Mouse (Mus musculus) layer of hippocampus, adult 9-10 months (tissue): Measurements from ENCODE around the gene St3gal5.

Experiments
- DNase-seq: peaks from one replicate; pipeline ENCODE4 v3.0.0; 2022; ENCODE audit warnings: low spot score

The St3gal5 gene

DNA sequence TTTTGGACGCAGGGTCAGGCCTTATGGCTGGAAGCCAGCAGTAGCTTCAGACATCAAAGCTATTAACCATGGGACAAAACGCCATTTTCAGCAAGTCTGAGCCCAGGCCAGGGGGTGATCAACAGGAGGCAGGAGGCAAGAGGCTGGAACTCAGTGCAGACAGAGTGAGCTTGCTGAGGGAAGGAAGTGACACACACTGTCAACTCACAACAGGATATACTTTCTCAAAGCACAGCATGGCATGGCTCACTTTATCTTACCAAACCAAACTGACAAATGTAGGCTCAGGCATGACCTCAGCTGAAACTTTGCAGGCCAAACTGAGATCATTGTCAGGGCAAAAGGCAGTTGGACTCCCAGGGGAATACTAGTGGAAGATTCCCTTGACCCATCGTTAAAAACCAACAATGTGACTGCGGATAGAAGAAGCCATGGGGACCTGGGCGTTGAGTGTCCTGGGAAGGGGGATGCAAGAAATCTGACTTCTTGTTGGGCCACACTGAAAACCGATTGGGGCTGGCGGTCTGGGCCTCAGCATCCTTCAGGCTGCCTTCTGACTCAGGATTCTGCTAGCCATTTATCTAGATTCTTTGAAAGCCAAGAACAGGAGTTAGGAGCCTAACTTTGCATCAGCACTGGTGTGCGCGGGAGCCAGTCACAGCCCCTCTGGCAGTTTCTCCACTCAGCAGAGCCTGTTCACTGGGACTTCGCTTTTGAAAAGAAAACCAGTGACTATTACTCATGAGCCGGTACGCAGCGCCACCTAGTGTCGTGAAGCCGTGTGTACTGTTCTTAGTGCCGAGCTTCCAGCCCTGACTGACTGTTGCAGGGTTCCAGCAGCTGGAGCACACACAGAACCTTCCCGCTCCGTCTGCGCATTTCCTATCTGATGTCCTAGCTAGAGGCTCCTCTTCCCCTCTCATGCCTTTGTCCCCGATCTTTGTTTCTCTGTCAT, 67.2 kb downstream of the St3gal5 start:
- DNase-seq: peak; percentile 85

DNA sequence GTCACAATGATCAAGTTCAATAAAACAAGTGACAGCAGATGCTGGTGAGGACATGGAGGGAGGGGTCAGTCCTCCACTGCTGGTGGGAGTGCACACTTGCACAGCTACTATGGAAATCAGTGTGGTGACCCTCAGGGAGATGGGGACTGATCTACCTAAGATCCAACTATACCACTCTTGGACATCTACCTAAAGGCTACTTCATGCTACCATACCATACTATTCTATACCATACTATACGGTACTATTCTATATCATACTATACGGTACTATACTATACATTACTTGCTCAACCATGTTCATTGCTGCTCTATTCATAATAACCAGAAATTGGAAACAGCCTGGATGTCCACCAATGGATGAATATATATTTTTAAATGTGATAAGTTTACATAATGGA, 68.5 kb downstream of the St3gal5 start:
- no peak for DNase-seq

DNA sequence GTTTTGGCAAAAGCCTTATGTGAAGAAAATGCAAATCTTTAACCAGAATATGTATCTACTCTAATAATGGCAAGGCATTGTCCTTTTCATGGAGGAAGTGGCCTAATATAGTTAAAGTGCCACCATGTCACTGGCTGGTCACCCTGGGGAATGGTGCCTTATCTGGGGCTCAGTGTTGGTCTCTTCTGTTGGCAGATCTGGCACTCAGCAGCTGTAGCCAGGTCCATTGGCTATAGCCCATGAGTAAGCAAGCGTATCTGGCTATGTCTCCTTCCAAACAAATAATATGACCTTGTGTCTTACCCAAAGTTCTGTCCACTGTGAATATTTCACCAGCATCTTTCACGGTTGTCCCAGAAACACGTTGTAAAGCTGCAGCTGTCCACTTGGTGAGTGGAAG, 74.0 kb downstream of the St3gal5 start:
- no peak for DNase-seq

DNA sequence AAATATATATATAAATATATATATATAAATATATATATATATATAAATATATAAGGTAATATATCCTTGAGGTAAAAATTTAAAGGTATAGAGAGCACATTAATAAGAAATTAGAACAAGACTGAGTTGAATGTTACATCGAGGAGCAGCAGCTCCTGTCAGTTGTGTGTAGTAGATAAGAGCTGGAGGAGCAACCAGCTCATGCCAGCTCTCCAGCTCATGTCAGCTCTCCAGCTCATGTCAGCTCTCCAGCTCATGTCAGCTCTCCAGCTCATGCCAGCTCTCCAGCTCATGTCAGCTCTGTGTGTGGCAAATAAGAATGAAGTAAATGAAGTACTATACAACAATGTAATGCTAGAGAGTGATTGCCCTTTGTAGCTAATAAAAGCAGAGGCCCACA, 76.0 kb downstream of the St3gal5 start:
- DNase-seq: no peak

DNA sequence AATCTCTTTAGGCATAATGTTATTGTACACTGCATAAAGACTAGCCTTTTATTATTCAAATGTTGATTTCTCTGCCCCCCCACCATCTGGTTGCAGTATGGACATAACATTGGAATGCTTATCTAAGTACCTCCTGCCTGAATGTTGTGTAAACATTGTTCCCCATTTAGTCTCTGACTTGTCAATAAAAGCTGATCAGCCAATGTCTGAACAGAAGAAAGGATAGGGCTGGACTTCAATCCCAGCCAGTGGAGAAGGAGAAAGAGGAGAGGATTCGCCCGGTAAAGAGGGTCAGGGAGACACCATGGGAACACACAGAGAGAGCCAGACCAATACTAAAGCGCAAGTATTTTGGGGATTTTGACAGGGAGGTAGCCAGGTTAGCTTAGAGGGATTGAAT, 78.0 kb downstream of the St3gal5 start:
- DNase-seq: no peak

DNA sequence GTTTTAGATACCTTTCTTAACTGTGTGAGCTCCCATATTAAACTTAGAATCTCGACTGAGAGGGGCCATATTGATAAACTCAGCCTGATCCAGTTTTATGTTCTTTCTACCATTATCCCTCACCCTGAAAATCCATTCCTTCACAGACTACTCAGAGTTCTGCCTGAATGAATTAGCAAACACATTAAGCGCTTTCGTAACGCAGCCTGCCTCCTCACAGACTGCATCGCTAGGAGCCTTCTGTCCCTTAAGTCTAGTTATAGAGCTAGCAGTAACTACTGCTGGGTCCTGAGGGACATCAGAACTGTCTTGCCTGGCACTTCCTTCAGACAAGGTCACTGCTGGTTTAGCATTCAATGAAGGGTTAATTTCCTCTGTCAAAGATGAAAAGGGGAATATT, 78.6 kb downstream of the St3gal5 start:
- DNase-seq: no peak

DNA sequence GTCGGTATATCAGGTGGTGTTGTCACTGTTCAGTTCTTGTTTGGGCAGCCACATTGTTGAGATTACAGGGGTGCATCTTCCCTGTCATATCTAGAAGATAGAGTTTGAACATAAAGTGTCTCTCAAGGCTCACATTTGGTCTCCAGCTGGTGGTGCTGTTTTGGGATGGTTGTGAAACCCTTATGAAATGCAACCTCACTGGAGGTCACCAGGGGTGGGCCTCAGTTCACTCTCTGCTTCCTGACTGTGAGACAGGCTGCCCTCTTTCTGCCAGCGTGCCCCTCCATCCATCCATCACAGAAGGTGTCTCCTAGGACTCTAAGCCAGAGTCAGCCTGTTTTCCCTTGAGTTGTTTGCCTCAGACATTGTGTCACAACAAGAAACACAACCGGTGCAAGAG, 80.0 kb downstream of the St3gal5 start:
- DNase-seq: no peak

DNA sequence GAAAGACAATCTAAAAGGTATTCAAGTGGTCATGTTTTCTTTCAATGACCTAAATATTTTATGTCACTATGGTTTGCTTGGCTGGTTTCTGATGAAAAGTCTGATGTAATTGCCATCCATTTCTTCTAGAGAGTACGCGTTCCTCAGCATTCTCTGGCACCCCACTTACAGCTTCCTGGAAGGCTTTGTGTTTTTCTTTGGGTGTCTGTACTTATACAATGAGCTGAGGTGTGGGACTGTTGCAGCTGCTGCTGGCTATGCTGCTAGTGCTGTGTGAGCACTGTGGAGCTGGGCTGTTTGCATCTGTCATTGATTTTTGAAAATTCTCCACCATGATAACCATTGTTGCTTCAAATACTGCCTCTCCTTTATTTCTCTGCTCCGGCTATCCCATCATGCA, 81.6 kb downstream of the St3gal5 start:
- no peak for DNase-seq

DNA sequence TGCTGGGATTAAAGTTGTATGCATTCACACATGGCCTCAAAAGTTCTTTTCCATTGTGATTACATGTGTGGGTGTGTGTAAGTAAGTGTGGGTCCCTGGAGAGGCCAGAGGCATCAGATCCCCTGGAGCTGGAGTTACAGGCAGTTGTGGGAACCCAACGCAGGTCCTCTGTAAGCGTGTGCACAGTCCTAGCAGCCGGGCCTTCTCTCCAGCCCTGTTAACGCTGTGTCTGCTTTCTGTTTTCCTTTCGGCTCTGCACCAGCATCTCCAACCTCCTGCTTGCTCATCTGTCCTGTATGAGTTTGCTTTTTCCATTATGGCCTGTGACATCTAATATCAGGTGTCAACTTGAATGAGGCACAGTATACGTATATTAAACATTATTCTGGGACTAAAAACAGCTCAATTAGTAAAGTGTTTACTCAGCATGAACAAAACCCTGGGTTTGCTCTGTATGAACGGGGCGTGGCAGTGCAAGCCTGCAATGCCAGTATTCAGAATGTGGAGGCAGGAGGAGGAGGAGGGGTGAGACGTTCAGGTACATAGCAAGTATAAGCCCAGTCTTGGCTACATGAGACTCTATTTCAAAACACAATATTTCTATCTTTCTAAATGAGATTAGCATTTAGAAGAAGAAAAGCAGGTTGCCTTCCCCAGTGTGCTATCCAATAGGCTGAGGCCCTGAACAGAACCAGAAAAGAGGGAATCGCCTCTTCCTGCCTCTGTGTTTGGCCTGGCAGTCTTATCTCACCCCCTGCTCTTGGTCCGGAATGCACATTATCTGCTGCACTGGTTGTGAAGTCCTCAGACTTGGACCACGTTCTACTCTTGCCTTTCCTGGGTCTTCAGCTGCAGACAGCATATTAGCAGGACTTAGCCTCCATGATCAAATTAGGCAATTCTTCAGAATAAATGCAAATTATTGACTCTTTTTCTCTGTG, 82.4 kb downstream of the St3gal5 start:
- no peak for DNase-seq

DNA sequence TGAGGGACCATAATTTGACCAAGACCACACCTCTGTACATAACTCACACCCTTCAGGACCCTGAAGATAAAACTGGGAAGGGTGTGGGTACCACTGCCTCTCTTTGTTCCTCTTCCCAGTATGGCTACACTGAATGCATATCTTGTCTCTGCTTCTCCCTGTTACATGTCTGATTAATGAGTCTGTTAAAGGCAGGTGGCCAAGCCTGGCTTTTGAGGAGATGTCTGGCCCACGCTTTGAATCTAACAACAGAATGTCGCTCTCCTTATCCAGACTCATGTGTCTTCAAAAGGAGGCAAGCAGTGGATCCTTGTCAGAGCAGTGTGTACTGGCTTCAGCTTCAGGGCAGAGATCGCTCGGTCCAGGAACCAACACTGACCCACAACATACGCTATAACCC, 87.2 kb downstream of the St3gal5 start:
- DNase-seq: no peak

DNA sequence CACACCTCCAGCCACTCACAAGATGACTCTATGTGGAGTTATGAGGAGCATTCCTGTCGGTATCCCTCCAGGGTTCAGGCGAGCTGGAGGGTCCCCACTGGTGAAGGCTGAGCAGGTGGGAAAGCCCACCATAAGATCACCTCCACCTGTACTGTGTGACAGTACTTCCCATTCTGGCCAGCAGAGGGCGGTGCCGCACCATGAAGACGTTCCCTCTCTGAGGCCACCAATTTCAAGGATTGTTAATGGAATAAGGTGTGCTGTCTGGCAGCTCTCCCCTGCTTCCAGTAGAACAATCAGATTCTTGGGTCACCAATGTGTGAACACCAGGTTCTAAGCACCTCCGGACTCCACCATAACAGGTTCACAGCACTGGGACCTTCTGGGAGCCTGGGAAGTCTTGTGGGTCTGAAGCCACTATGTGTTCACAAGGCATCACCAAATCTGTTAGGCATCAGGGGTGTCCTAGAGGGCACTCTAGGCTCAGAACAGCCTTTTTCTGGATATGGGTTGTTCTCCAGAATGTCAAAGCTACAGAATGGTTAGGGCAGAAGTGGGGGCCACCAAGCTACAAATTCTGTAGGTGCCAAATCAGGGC, 88.6 kb downstream of the St3gal5 start:
- peak; percentile 71 for DNase-seq

DNA sequence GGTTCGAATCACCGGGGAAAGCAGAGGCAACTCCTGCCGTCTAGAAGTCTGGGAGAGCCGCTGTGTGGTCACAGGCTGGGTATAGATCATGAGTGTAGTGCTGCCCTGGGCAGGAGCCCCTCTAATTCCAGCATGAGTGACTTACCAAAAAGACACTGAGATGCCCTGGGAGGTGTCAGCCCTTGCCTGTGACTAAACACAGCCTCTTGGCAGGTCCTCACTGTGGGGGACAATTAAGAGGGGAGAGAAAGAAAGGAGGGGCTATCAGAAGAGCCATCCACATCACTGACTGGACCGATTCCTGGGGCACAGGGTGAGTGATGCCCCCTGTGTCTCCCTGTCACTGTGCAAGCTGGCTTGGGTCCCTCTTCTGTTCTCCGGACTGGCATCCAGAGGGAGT, 89.4 kb downstream of the St3gal5 start:
- no peak for DNase-seq

DNA sequence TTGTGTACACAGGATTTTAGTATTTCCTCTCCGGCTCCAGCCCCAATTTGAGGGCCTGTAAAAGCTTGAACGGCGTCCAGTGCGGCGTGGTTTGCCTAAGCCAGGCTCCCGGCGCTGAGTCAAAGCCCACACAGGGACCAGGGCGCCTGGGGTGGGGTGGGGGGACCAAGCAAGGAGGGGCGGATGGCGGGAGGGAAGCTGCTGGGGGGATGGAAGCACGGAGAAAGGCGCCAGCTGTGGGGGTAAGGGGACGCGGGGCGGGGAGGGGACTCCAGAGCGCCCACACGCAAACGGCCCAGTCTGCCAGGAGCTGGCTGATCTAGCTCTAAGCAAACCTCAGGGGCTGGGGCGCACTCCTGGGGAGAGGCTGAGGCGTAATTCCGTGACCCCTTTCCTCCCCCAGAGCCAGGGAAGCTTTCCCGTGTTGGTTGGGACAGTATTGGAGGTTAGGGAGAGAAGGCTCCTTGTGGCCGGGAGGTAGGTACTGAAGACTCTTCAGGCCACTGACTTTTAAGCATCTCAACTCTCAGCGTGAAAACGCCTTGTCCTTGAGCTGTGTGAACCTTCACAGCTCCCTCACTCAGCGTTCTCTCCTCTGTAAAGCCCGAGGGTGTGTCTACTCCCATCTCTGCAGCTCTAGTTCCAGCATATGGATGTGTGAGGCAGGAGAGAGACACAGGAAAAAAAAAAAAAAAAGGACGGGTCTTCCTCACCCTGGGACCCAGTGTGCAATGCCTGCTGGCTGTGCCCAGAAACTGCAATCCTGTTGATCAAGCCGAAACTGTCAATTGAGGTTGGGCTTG, 91.9 kb downstream of the St3gal5 start:
- no peak for DNase-seq

DNA sequence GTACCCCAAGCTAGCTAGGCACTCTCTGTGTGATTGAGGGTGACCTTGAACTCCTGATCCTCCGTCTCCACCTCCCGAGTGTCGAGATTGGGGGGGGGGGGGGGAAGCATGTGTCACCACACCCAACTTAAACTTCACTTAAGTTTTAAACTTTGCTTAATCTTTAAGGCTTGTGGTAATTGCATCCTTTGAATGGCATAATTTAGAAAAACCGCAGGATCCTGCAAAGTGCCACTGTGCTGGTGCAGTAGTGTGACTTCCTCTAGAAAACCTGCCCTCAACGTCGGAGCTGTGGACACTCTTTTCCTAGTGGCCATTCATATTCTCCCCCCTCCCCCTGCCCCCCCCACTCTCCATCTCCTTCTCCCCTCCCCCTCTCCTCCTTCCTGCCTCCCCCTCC, 92.7 kb downstream of the St3gal5 start:
- DNase-seq: no peak

DNA sequence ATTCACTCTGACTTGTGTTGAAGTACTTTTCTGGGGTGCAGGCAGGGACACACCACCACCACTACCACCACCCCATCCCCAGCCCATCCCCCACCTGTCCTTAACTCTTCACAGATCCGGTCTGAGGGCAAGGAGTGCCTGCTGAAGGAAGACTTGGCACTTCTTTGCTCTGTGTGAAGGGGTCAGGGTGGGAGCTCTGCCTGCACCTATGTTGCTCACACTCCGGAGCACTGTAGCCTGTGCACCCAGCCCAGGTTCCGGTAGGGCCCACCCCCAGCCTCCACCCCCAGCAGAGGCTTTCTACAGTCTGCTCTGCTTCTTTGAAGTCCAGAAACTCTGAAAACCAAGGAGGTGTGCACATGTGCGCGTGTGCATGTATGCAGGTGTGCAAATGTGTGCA, 93.2 kb downstream of the St3gal5 start:
- no peak for DNase-seq

DNA sequence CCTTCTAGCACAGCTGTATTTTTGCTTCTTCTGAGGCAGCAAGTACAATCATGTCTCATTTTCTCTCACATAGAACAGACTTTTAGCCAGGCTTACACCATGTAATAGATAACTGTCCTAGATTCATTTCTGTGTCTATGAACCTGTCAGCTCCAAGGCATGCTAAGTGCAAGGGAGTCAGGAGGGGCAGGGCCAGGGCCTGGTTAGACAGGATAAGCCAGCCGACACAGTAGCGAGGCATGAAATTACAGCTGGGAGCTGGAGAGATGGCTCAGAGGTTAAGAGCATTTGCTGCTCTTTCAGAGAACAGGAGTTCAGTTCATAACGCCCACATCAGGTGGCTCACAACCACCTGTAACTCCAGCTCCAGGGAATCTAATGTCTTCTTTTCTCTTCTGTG, 99.3 kb downstream of the St3gal5 start:
- no peak for DNase-seq

DNA sequence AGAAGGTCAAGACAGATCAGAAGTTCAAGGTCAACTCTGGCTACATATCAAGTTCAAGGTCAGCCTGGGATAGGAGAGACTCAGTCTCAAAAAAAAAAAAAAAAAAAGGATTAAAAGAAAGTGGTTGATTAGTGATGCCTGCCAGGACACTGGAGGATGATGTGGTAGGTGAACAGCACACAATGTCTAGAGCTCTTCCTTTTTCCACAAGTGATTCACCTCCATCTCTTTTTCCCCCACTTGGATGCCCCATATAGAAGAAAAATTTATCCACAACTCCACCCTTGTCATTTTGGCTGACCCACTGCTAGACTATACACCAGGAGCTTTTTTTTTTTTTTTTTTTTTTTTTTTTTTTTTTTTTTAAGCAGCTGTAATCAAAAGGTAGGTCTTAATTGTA, 100.1 kb downstream of the St3gal5 start:
- no peak for DNase-seq

DNA sequence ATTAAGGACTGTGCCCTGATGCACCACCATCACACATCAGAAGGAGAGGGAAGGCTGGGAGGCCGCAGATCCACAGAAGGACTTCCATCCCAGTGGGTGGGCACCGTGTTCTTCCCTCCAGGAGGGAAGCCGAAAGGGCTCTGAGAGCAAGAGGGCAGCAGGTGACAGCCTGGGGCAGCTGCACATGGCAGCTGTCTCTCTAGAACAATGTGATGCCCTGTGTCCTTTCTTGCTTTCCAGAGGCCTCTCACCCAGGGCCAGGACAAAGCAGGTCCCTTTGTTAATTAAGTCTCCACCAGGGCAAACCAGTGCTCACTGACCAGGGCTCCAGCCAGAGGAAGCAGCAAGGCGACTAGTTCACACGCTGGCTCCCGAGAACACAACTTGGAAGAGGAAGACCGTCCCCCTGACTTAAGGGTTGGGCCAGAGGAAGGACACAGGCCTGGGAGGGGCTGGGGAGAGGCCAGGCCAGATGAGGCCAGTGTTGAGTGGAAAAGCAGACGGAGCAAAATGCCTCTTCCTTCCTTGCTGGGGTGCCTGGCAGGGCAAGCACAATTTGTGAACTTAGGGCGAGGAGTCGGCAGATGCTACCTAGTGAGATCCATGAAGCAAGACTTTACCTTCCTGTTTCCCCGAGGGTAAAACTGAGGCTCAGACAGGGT, 103.3 kb downstream of the St3gal5 start:
- DNase-seq: no peak

DNA sequence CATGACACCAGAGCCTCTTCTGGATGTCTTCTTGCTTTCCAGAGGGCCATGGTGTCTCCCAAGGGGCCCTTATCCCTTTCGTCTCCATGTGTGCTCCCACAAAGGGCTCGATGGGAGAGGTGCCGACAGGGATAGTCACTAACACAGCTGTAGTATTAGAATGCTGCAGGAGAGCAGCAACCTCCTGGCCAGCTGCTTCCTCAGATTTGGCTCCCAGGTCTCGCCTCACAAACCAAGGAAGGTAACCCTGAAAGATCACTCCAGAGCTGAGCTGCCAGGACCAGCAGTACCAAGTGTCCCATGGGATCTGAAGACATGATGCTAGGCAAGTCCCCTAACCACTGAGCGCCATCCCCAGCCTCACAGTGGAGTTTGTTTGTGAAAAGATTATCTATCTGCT, 105.3 kb downstream of the St3gal5 start:
- no peak for DNase-seq

DNA sequence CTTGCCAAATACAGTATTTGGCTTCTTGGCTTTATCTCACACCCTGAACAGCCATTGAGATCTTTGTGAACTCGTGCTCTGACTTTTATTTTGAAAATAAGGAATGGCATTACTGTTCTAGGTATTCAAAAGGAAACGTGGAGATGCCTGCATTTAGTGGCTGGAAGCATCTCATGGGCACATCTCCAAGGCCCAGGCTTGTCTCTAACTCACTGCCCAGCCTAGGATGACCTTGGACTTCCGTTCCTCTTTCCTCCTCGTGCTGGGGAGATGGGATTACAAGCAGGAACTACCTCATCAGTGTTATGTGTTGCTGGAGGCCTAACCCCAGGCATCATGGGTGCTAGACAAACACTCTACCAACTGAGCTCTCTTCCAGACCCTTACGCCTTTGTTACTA, 105.9 kb downstream of the St3gal5 start:
- DNase-seq: no peak
